Mouse (Mus musculus) lung, embryonic 16.5 days (tissue): ENCODE data around the gene Gm10964. TPM values are rescaled to one million over a fixed set of nuclear protein-coding genes. Genes with fewer than 3 reads are reported as not detected.

ENCODE experiments used
- polyA plus RNA-seq: library from polyadenylated mRNA; unstranded; fragments of >200 nt; fragmentation: Nextera tagmentation; extraction: Ambion mirVana; gene quantifications from 2 replicates; pipeline ENCODE4 v1.2.1, GENCODE M21; 2015

Gene Gm10964
- polyA plus RNA-seq, 1 experiment from 2014 or later: not detected

Other genes starting within 250 kb of the Gm10964 start
- 0.41 and 0.48 TPM in 2 replicates for gene Syt6, start 164.1 kb upstream of the Gm10964 start, polyA plus RNA-seq
- 0.09 and 0.13 TPM in 2 replicates for gene Atg4a-ps, start 93.3 kb upstream of the Gm10964 start, polyA plus RNA-seq
- gene Olfml3, start 1.4 kb upstream of the Gm10964 start, polyA plus RNA-seq: 83.8 and 84.9 TPM in 2 replicates
- gene Hipk1, start 52.2 kb downstream of the Gm10964 start, polyA plus RNA-seq: 12.2 and 12.3 TPM in 2 replicates
- 23.4 and 26.3 TPM in 2 replicates for gene Dclre1b, start 70.1 kb downstream of the Gm10964 start, polyA plus RNA-seq
- gene Ap4b1, start 70.2 kb downstream of the Gm10964 start, polyA plus RNA-seq: 21.0 and 21.8 TPM in 2 replicates
- 0.15 and 0.52 TPM in 2 replicates for gene Gm43064, start 70.2 kb downstream of the Gm10964 start, polyA plus RNA-seq
- gene Bcl2l15, start 93.2 kb downstream of the Gm10964 start, polyA plus RNA-seq: 0.45 TPM in 1 of 2 replicates, not detected in the other
- gene Ptpn22, start 120.4 kb downstream of the Gm10964 start, polyA plus RNA-seq: 1.4 and 3.1 TPM in 2 replicates
- 7.7 and 8.9 TPM in 2 replicates for gene Rsbn1, start 174.8 kb downstream of the Gm10964 start, polyA plus RNA-seq
- gene Phtf1, start 228.7 kb downstream of the Gm10964 start, polyA plus RNA-seq: 23.1 and 24.3 TPM in 2 replicates